Mouse (Mus musculus) bone marrow, adult 2 months (tissue): ENCODE data around the gene Mmrn1.

Experiments
- CTCF ChIP-seq: fragments of 200-500 bp; IDR thresholded peaks from 2 replicates; pipeline ENCODE4 v1.5.1; 2011; ENCODE audit warnings: low read length, control low read depth; ENCODE audit not compliant: control insufficient read depth, insufficient read depth
- POLR2A ChIP-seq: fragments of 200-500 bp; IDR thresholded peaks from 2 replicates; pipeline ENCODE4 v1.6.1; 2011; ENCODE audit warnings: low read depth, mild to moderate bottlenecking, control low read depth, low read length, borderline replicate concordance; ENCODE audit not compliant: control insufficient read depth

GRCm38 (mm10) chr6:61033251-61033650 is 108.5 kb downstream of the Mmrn1 start:
- TF ChIP-seq CTCF (no peak), POLR2A (no peak)
